Mouse (Mus musculus): Measurements from ENCODE around the gene Erp29. TPM values are rescaled to one million over a fixed set of nuclear protein-coding genes. Genes with fewer than 3 reads are reported as not detected.

The Erp29 gene
- polyA plus RNA-seq, 1 experiment from 2014 or later, result 146 TPM

Other genes with a start within 250 kb of the Erp29 start
- gene Rpl6, start 248.0 kb downstream of the Erp29 start, polyA plus RNA-seq (2014; fragmentation: Nextera tagmentation; extraction: Ambion mirVana), result 368 and 383 TPM in 2 replicates
- 30.1 and 35.2 TPM in 2 replicates for gene Hectd4, start 232.3 kb downstream of the Erp29 start, polyA plus RNA-seq (2014; fragmentation: Nextera tagmentation; extraction: Ambion mirVana)
- gene Trafd1, start 66.9 kb downstream of the Erp29 start, polyA plus RNA-seq (2014; fragmentation: Nextera tagmentation; extraction: Ambion mirVana), result 117 and 121 TPM in 2 replicates
- gene Naa25, start 54.6 kb downstream of the Erp29 start, polyA plus RNA-seq (2014; fragmentation: Nextera tagmentation; extraction: Ambion mirVana), result 62.0 and 64.4 TPM in 2 replicates
- gene Tmem116, start 613 bp downstream of the Erp29 start, polyA plus RNA-seq (2014; fragmentation: Nextera tagmentation; extraction: Ambion mirVana), result 2.2 and 3.4 TPM in 2 replicates
- 0.36 TPM in 1 of 2 replicates, not detected in the other for gene Adam1b, start 50.9 kb upstream of the Erp29 start, polyA plus RNA-seq (2014; fragmentation: Nextera tagmentation; extraction: Ambion mirVana)
- 6.8 and 6.9 TPM in 2 replicates for gene Adam1a, start 93.0 kb upstream of the Erp29 start, polyA plus RNA-seq (2014; fragmentation: Nextera tagmentation; extraction: Ambion mirVana)
- not detected in 2 replicates for gene Gm42878, start 93.0 kb upstream of the Erp29 start, polyA plus RNA-seq (2014; fragmentation: Nextera tagmentation; extraction: Ambion mirVana)
- 69.8 and 75.5 TPM in 2 replicates for gene Mapkapk5, start 93.4 kb upstream of the Erp29 start, polyA plus RNA-seq (2014; fragmentation: Nextera tagmentation; extraction: Ambion mirVana)
- gene Aldh2, start 141.3 kb upstream of the Erp29 start, polyA plus RNA-seq (2014; fragmentation: Nextera tagmentation; extraction: Ambion mirVana), result 39.0 and 66.5 TPM in 2 replicates
- gene Acad12, start 166.4 kb upstream of the Erp29 start, polyA plus RNA-seq (2014; fragmentation: Nextera tagmentation; extraction: Ambion mirVana), result 1.1 and 2.1 TPM in 2 replicates
- gene Acad10, start 208.0 kb upstream of the Erp29 start, polyA plus RNA-seq (2014; fragmentation: Nextera tagmentation; extraction: Ambion mirVana), result 1.3 and 1.9 TPM in 2 replicates
- 35.0 and 46.7 TPM in 2 replicates for gene Brap, start 208.1 kb upstream of the Erp29 start, polyA plus RNA-seq (2014; fragmentation: Nextera tagmentation; extraction: Ambion mirVana)